Mouse (Mus musculus): ENCODE data around the gene Tmem119.

Gene Tmem119

DNA sequence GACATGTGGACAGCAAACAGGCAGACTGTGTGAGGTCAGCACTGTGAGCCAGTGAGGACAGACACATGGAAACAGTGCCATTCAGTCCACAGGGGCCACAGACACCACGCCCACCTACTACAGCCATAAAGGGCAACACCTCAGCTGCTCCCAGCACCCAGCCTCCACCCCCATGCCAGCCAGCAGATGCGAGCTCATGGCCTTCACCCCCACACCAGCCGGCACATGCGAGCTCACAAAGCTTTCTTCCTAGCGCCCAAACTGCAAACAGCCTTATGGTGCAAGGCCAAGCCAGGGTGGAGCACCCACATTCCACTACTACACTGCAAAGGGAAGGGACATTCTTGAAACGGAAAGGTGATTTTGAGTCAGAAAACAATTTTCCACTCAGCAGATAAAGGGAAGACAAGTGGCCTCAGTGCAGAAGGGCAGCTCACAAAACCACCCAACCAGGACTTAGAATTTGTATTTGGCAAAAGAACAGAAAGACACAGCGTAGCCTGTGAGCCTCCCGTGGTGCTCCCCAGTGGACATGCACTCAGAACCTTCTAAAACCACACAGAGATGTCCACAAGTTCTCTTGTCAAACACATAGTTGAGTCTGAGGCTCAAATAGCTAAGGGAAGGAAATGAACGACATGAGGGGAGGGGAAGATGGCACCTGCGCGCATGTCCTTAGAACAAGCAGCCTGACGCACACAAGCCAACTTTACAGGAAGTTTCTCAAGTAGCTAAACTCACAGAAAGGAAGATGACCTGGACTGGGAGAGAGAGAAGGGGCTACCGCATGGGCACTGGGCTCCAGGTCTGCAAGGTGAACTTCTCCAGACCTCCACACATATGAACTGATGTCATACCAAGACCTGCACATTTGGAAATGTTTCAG is 34.4 kb downstream of the Tmem119 start:
- DNase-seq (ENCODE audit: low read depth, low spot score) = no peak

DNA sequence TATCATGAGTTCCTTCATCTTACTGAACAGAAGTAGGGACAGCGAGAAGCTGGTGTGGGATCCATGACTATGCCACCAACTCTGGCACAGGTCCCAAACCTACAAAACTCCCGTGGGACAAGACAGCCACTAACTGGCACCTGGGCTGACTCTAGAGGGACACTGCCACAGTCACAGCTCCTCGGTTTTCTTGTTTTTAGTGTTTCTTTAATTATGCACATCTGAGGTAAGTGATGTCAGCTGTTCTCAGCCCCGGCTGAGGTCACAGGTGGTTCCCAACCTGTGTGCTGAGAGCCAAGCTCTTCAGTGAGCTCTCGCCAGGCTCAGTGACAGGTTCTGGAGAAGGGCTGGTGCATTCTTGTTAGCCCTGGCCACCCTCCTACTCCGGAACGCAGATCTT is 35.9 kb downstream of the Tmem119 start:
- DNase-seq (ENCODE audit: low read depth, low spot score) = no peak

DNA sequence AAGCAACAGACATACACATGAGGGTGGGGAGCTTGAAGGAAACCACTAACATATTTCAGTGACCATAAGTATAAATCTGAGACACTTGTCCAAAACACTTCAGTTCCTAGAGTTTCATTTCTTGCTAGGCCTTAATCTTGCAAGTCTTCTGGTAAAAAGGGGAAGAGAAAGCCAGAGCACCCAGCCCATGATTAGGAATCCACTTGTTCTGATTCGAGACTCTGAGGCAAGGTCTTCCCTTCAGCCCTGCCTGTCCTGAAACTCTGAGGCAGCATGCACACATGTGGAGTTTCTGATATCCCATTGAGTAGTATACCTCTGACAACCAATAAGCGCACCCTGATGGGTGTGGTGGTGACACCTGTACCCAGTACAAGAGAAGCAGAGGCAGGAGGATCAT is 38.7 kb downstream of the Tmem119 start:
- no peak for DNase-seq (ENCODE audit: low read depth, low spot score)

DNA sequence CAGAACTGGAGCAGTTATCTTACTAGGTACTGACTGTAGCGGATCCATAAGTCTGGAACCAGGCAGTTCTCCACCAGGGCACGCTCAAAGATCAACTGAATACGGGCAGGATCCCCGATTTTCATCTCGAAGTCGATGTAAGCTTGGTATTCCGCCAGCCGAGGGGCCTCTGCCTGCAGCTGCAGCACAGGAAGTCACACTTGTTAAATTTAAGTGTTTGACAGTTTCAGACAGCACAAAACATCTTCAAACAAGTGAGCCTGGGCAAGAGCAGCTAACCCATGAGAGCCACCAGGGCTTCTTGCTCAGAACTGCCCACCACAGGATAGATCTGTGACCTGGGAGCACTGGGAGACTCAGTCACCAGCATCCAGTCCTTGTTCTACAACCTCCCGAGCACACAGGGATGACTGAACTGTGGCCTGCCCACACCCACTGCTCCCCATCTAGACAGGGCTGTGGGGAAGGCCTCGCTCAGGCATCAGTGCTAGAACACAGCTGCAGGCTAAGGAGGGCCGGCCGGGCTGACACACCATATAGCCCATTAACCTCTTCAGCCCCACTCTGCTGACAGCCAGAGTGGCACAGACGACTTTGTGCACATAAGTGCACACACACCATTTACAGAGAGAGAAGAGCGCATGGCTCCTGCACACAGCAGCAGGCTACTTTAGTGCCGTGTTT is 44.8 kb downstream of the Tmem119 start:
- no peak for DNase-seq (ENCODE audit: low read depth, low spot score)

DNA sequence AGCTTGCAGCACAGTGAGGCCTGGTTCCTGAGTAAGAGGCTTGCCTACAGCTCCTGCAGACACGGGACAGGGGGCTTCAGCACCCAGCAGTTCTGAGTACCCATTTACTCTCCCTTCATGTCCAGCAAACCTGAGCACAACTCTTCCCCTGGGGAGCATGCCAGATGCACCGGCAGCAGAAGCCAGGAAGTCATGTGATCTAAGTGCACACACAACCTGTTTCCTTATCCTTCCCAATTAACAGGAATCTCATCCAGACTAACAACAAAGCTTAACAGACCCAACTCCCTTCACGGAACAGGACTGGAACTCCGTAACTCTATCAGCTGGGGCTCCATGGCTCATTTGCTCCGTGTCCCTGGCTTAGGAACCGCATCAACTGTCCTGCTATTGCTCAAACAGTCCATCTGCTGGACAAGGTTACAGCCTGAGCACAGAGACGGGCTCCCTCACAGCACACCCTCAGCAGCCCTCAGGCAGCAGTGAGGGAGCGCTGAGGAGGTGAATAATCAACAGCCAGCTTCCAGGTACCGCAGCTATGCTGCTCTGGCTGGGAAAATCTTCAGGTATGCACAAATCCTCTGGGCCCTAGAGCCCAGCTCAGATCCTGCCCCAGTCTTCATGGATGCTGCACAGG is 48.7 kb downstream of the Tmem119 start:
- DNase-seq (ENCODE audit: low read depth, low spot score) = no peak

DNA sequence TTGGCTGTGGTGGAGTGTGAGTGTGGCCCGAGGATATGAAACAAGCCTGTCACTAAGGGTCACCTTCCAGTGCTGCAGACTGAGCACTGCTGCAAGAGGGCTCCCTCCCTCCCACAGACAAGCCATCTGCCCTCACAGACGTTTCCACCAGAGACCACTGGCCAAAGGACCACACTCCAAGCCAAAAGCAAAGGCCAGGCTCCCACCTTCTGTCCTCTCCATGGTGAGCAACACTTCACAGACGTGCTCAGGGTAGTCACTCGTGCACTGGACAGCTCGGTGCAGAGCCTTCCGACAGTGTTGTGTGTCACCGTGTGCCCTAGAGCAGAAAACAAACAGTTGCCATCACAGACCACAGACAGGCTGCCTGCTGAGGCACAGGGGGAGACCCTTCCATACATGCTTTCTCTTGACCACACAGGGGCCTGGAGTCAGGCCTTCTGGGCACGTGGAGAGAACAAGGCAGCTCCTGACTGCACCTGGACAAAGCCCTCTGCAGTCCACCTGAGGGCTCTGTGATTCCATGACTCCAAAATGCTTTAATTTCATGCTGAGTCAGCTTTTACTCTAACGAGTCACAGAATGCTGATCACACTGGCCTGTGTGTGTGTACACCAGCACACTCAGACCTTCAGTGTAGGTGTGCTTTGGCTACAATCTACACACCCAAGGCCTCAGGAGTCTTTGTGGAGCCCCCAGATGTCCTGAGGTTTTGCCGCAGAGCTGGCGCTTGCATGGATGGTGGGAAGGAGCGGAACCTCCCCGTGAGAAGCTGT is 51.6 kb downstream of the Tmem119 start:
- no peak for DNase-seq (ENCODE audit: low read depth, low spot score)

DNA sequence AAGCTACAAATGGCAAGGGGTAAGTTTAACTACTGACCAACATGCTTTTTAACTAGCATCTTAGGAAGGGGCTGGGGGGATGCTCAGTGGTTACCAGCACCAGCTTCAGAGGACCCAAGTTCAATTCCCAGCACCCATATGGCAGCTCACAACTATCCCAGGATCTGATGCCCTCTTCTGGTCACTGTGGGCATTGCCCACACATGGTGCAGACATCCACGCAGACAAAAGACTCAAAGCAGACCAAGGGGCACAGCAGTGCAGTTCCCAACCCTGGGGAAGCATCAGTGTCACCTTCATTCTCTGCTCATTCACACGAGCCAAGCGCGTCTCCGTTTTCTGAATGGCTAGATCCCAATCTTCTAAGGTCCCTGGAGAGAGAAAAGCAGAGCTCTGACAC is 52.7 kb downstream of the Tmem119 start:
- DNase-seq (ENCODE audit: low read depth, low spot score) = no peak
